Comparison of ENCODE assay signal across 8 mouse cellular contexts in genomic region chr5:107087829-107088808, GRCm38 (mm10).
DNase-seq lines count a peak whose midpoint lies in the region; ATAC-seq and TF ChIP-seq lines count a peak whose summit lies in the region.

No protein-coding gene starts in this region.

- no peaks in the 10 kb centered on the region for H3K9me3 ChIP-seq in hindbrain, embryonic 12.5 days (replicated peaks)
- H3K9me3 ChIP-seq in stomach, embryonic 14.5 days (ENCODE audit: control insufficient read depth, low read depth, low read length), result no peaks in the 10 kb centered on the region

- peak overlapping the region; percentile 17; the same call in 1 of the 2 replicates for H3K4me2 ChIP-seq in hindbrain, embryonic 12.5 days (replicated peaks)
- H3K4me2 ChIP-seq in stomach, embryonic 14.5 days (replicated peaks; ENCODE audit: low read depth, low read length), result peak overlapping the region; percentile 27

- DNase-seq in CD4-positive helper T cell, adult 2 months (ENCODE audit: low read depth, low spot score), result peak; percentile 30
- peak; percentile 85 for DNase-seq in adrenal gland, adult 2 months
- peak; percentile 35 to 62 for DNase-seq in frontal cortex, postnatal 14 days (ENCODE audit: low spot score in 2 of 2)
- peak; percentile 60 to 63 for DNase-seq in layer of hippocampus, adult 2 months (ENCODE audit: low spot score in 2 of 2)
- DNase-seq in lung, postnatal 25 days (ENCODE audit: low spot score), result peak; percentile 73
- DNase-seq in thymus, adult 18-20 months, result no peak

- peak overlapping the region; percentile 66; the same call in 1 of the 2 replicates for H3K27ac ChIP-seq in hindbrain, embryonic 12.5 days
- no peak overlapping the region for H3K27ac ChIP-seq in layer of hippocampus, adult 2 months
- peak overlapping the region; percentile 88 for H3K27ac ChIP-seq in stomach, embryonic 14.5 days (ENCODE audit: low read length)

- WGBS in hindbrain, embryonic 12.5 days, result 32% methylated on average over 12 of the region's 12 CpGs
- WGBS in stomach, embryonic 14.5 days, result 15% methylated on average over 12 of the region's 12 CpGs

- no peak overlapping the region for H3K4me3 ChIP-seq in hindbrain, embryonic 12.5 days
- H3K4me3 ChIP-seq in layer of hippocampus, adult 2 months, result peak overlapping the region; percentile 17; the same call in 1 of the 2 replicates
- H3K4me3 ChIP-seq in stomach, embryonic 14.5 days (ENCODE audit: low read depth, low read length), result no peak overlapping the region

- no peak for TF ChIP-seq CTCF in layer of hippocampus, adult 2 months (conservative IDR thresholded peaks at IDR 0.05)

- ATAC-seq in hindbrain, embryonic 12.5 days (ENCODE audit: low FRiP score), result peak; percentile 87
- ATAC-seq in stomach, embryonic 14.5 days (ENCODE audit: insufficient number of reproducible peaks, insufficient read depth, low FRiP score, low read depth), result peak; percentile 87

- H3K9ac ChIP-seq in hindbrain, embryonic 12.5 days, result no peak overlapping the region
- H3K9ac ChIP-seq in stomach, embryonic 14.5 days (replicated peaks; ENCODE audit: low read depth, low read length), result no peak overlapping the region

- H3K27me3 ChIP-seq in hindbrain, embryonic 12.5 days, result no peaks in the 10 kb centered on the region
- no peaks in the 10 kb centered on the region for H3K27me3 ChIP-seq in stomach, embryonic 14.5 days (ENCODE audit: control insufficient read depth, insufficient read depth, low read length)

- no peaks in the 10 kb centered on the region for H3K36me3 ChIP-seq in hindbrain, embryonic 12.5 days
- no peaks in the 10 kb centered on the region for H3K36me3 ChIP-seq in stomach, embryonic 14.5 days (ENCODE audit: control insufficient read depth, insufficient read depth, low read length)

- H3K4me1 ChIP-seq in hindbrain, embryonic 12.5 days, result peaks cover 9% of the 10 kb centered on the region
- peaks cover 28% of the 10 kb centered on the region for H3K4me1 ChIP-seq in stomach, embryonic 14.5 days (ENCODE audit: control insufficient read depth, insufficient read depth, low read length)

Comparison
In these comparisons a context has a peak if more than half of its experiments do, and no peak if none do; other contexts are left out.
1. DNase-seq: peak in CD4-positive helper T cell, adult 2 months (single experiment), adrenal gland, adult 2 months (single experiment), frontal cortex, postnatal 14 days (2 of 2), layer of hippocampus, adult 2 months (2 of 2) and lung, postnatal 25 days (single experiment); none in thymus, adult 18-20 months (0 of 2).